In genomic region chr14:79388304-79388703, GRCm38 (mm10) we compare ENCODE assay signal across 24 mouse cellular contexts. TPM values are rescaled to one million over a fixed set of nuclear protein-coding genes. Genes with fewer than 3 reads are reported as not detected.
DNase-seq lines count a peak whose midpoint lies in the region; ATAC-seq and TF ChIP-seq lines count a peak whose summit lies in the region.
"Had no signal": no experiment of that assay in that cellular context is flagged by ENCODE, and none has a peak within 500 bp of the region (broad histone marks: within the 10 kb centered on the region; RNA-seq: fewer than 3 reads in every experiment).

No protein-coding gene starts in this region.

- no peak overlapping the region for H3K9ac ChIP-seq in lung, embryonic 14.5 days
- no peak overlapping the region for H3K9ac ChIP-seq in limb, embryonic 13.5 days
- no peak overlapping the region for H3K9ac ChIP-seq in liver, embryonic 16.5 days (ENCODE audit: low read depth, low read length)
- no peak overlapping the region for H3K9ac ChIP-seq in heart, adult 2 months (ENCODE audit: low read depth, low read length)
- no peak overlapping the region for H3K9ac ChIP-seq in heart, embryonic 11.5 days (ENCODE audit: low read depth, low read length)
- H3K9ac ChIP-seq: hindbrain, embryonic 15.5 days; limb, embryonic 15.5 days; lung, embryonic 15.5 days had no signal

- H3K9me3 ChIP-seq in lung, embryonic 14.5 days (ENCODE audit: low read depth, low read length): no peaks in the 10 kb centered on the region
- no peaks in the 10 kb centered on the region for H3K9me3 ChIP-seq in limb, embryonic 13.5 days
- no peaks in the 10 kb centered on the region for H3K9me3 ChIP-seq in liver, embryonic 16.5 days (replicated peaks; ENCODE audit: control insufficient read depth, low read length)
- H3K9me3 ChIP-seq in heart, embryonic 11.5 days (replicated peaks; ENCODE audit: control insufficient read depth, low read length): no peaks in the 10 kb centered on the region
- H3K9me3 ChIP-seq: G1E; hindbrain, embryonic 10.5 days; hindbrain, embryonic 15.5 days; limb, embryonic 15.5 days; lung, embryonic 15.5 days had no signal

- DNase-seq in lung, embryonic 14.5 days: no peak
- DNase-seq in lung, postnatal 10 days: no peak
- no peak for DNase-seq in kidney, adult 8-10 months
- no peak for DNase-seq in heart, adult 2 months
- DNase-seq: adrenal gland, postnatal 10 days; cerebellum, adult 9-10 months; cerebellum, postnatal 36 days; gastrocnemius, postnatal 36 days; heart, postnatal 14 days; kidney, adult 9 months; kidney, postnatal 10 days; lung, postnatal 36 days; thymus, postnatal 4 days had no signal

- no peak for TF ChIP-seq POLR2A in heart, adult 2 months (IDR thresholded peaks at IDR 0.05; ENCODE audit: insufficient read depth, low read depth, low read length)

- H3K36me3 ChIP-seq in lung, embryonic 14.5 days (ENCODE audit: insufficient read depth): peaks cover 25% of the 10 kb centered on the region
- H3K36me3 ChIP-seq in limb, embryonic 13.5 days: peaks cover 21% of the 10 kb centered on the region; the same call in 1 of the 2 replicates
- H3K36me3 ChIP-seq in liver, embryonic 16.5 days (ENCODE audit: control insufficient read depth, insufficient read depth): no peaks in the 10 kb centered on the region; the same call in 1 of the 2 replicates
- peaks cover 10% of the 10 kb centered on the region for H3K36me3 ChIP-seq in heart, adult 2 months (ENCODE audit: control insufficient read depth, insufficient read depth, low read length)
- H3K36me3 ChIP-seq in heart, embryonic 11.5 days (ENCODE audit: control insufficient read depth, insufficient read depth, low read length): no peaks in the 10 kb centered on the region

- intact Hi-C loops in heart, adult 2 months (cut with DNase I): no loop called here

- TF ChIP-seq EP300 in heart, adult 2 months (IDR thresholded peaks at IDR 0.05; ENCODE audit: insufficient read depth, low read depth, low read length): no peak

- no peak for TF ChIP-seq CTCF in lung, embryonic 14.5 days (IDR thresholded peaks at IDR 0.05; ENCODE audit: low read depth)
- no peak for TF ChIP-seq CTCF in heart, adult 2 months (IDR thresholded peaks at IDR 0.05)

- H3K4me2 ChIP-seq in lung, embryonic 14.5 days: peak overlapping the region; percentile 91
- no peak overlapping the region for H3K4me2 ChIP-seq in limb, embryonic 13.5 days (replicated peaks)
- H3K4me2 ChIP-seq in liver, embryonic 16.5 days (ENCODE audit: low read depth, low read length): peak overlapping the region; percentile 88; the same call in 1 of the 2 replicates
- H3K4me2 ChIP-seq in heart, embryonic 11.5 days: no peak overlapping the region

- no peak overlapping the region for H3K4me3 ChIP-seq in lung, embryonic 14.5 days (ENCODE audit: low read depth, low read length)
- peak overlapping the region; percentile 91; the same call in 1 of the 2 replicates for H3K4me3 ChIP-seq in limb, embryonic 13.5 days
- no peak overlapping the region for H3K4me3 ChIP-seq in liver, embryonic 16.5 days (ENCODE audit: low read depth, low read length)
- H3K4me3 ChIP-seq in heart, adult 2 months: no peak overlapping the region
- H3K4me3 ChIP-seq in heart, embryonic 11.5 days (ENCODE audit: low read depth, low read length): no peak overlapping the region

- no peaks in the 10 kb centered on the region for H3K27me3 ChIP-seq in lung, embryonic 14.5 days (ENCODE audit: insufficient read depth, low read length)
- H3K27me3 ChIP-seq in limb, embryonic 13.5 days: no peaks in the 10 kb centered on the region
- no peaks in the 10 kb centered on the region for H3K27me3 ChIP-seq in liver, embryonic 16.5 days (ENCODE audit: control insufficient read depth, insufficient read depth, low read depth, low read length)
- H3K27me3 ChIP-seq in heart, adult 2 months (ENCODE audit: control insufficient read depth, insufficient read depth, low read length): no peaks in the 10 kb centered on the region
- no peaks in the 10 kb centered on the region for H3K27me3 ChIP-seq in heart, embryonic 11.5 days (ENCODE audit: control insufficient read depth, insufficient read depth, low read length)
- H3K27me3 ChIP-seq: hindbrain, embryonic 15.5 days; limb, embryonic 15.5 days; lung, embryonic 15.5 days; Patski had no signal

- WGBS in lung, embryonic 14.5 days: 92% methylated on average over 3 of the region's 3 CpGs
- WGBS in limb, embryonic 13.5 days: 88% methylated on average over 3 of the region's 3 CpGs
- 83% methylated on average over 3 of the region's 3 CpGs for WGBS in liver, embryonic 16.5 days (ENCODE audit: insufficient replicate concordance)
- 92% methylated on average over 3 of the region's 3 CpGs for WGBS in heart, adult 2 months
- WGBS in heart, embryonic 11.5 days (ENCODE audit: insufficient replicate concordance): 89% methylated on average over 3 of the region's 3 CpGs

- ATAC-seq in lung, embryonic 14.5 days (ENCODE audit: insufficient read depth): no peak
- no peak for ATAC-seq in limb, embryonic 13.5 days (ENCODE audit: low FRiP score, low read depth)
- no peak for ATAC-seq in liver, embryonic 16.5 days (ENCODE audit: low read depth)
- no peak for ATAC-seq in heart, embryonic 11.5 days (replicated peaks; ENCODE audit: insufficient number of reproducible peaks, low FRiP score, low TSS enrichment)
- ATAC-seq: forebrain, embryonic 14.5 days; inflammation-experienced regulatory T-cells, adult 6 months; Patski had no signal

- no peak overlapping the region for H3K27ac ChIP-seq in lung, embryonic 14.5 days (ENCODE audit: low read depth)
- H3K27ac ChIP-seq in limb, embryonic 13.5 days: no peak overlapping the region
- H3K27ac ChIP-seq in liver, embryonic 16.5 days (ENCODE audit: low read length): no peak overlapping the region
- no peak overlapping the region for H3K27ac ChIP-seq in heart, adult 2 months
- no peak overlapping the region for H3K27ac ChIP-seq in heart, embryonic 11.5 days (ENCODE audit: low read depth, low read length)
- H3K27ac ChIP-seq: hindbrain, embryonic 10.5 days; hindbrain, embryonic 15.5 days; limb, embryonic 15.5 days; lung, embryonic 15.5 days had no signal

- H3K79me2 ChIP-seq in heart, adult 2 months (replicated peaks; ENCODE audit: control insufficient read depth, insufficient read depth, low read length): no peaks in the 10 kb centered on the region

- peaks cover 3% of the 10 kb centered on the region; the same call in 1 of the 2 replicates for H3K4me1 ChIP-seq in lung, embryonic 14.5 days (ENCODE audit: insufficient read depth)
- H3K4me1 ChIP-seq in limb, embryonic 13.5 days: peaks cover 11% of the 10 kb centered on the region
- peaks cover 17% of the 10 kb centered on the region for H3K4me1 ChIP-seq in liver, embryonic 16.5 days (ENCODE audit: control insufficient read depth, low read depth, low read length)
- peaks cover 4% of the 10 kb centered on the region for H3K4me1 ChIP-seq in heart, adult 2 months (ENCODE audit: control insufficient read depth, insufficient read depth, low read length)
- peaks cover 6% of the 10 kb centered on the region for H3K4me1 ChIP-seq in heart, embryonic 11.5 days (ENCODE audit: control insufficient read depth, insufficient read depth, low read length)

RNA-seq across cellular contexts. Expression of gene Naa16, which starts 2.3 kb away (rescaled TPM):
- 44.1 and 47.5 TPM in 2 replicates for polyA plus RNA-seq in lung, embryonic 14.5 days (2014; fragmentation: Nextera tagmentation; extraction: Ambion mirVana)
- 48.2 and 50.8 TPM in 2 replicates for polyA plus RNA-seq in limb, embryonic 13.5 days (2015; fragmentation: Nextera tagmentation; extraction: Ambion mirVana)
- 21.3 and 25.0 TPM in 2 replicates for polyA plus RNA-seq in liver, embryonic 16.5 days (2015; fragmentation: Nextera tagmentation; extraction: Ambion mirVana)
- total RNA-seq in heart, adult 2 months (2021): 1 to 10 TPM; 7.9 to 9.7 TPM
- polyA plus RNA-seq in heart, adult 2 months (2012; rRNA removed): 1.8 and 3.5 TPM in 2 replicates
- polyA plus RNA-seq in heart, embryonic 11.5 days (2014; fragmentation: Nextera tagmentation; extraction: Ambion mirVana): 22.7 and 27.8 TPM in 2 replicates

RNA-seq across cellular contexts. Expression of gene Mtrf1, which starts 9.3 kb away (rescaled TPM):
- polyA plus RNA-seq in lung, embryonic 14.5 days (2014; fragmentation: Nextera tagmentation; extraction: Ambion mirVana): 10.1 and 10.8 TPM in 2 replicates
- 10.3 and 10.4 TPM in 2 replicates for polyA plus RNA-seq in limb, embryonic 13.5 days (2015; fragmentation: Nextera tagmentation; extraction: Ambion mirVana)
- 3.5 and 4.3 TPM in 2 replicates for polyA plus RNA-seq in liver, embryonic 16.5 days (2015; fragmentation: Nextera tagmentation; extraction: Ambion mirVana)
- 1 to 10 TPM; 7.3 to 7.9 TPM for total RNA-seq in heart, adult 2 months (2021)
- polyA plus RNA-seq in heart, adult 2 months (2012; rRNA removed): 4.5 and 7.0 TPM in 2 replicates
- polyA plus RNA-seq in heart, embryonic 11.5 days (2014; fragmentation: Nextera tagmentation; extraction: Ambion mirVana): 9.7 and 13.2 TPM in 2 replicates

RNA-seq across cellular contexts. Expression of gene Kbtbd7, which starts 38.0 kb away (rescaled TPM):
- polyA plus RNA-seq in lung, embryonic 14.5 days (2014; fragmentation: Nextera tagmentation; extraction: Ambion mirVana): 17.5 and 18.0 TPM in 2 replicates
- 12.3 and 15.2 TPM in 2 replicates for polyA plus RNA-seq in limb, embryonic 13.5 days (2015; fragmentation: Nextera tagmentation; extraction: Ambion mirVana)
- 3.2 and 3.4 TPM in 2 replicates for polyA plus RNA-seq in liver, embryonic 16.5 days (2015; fragmentation: Nextera tagmentation; extraction: Ambion mirVana)
- total RNA-seq in heart, adult 2 months (2021): 1 to 10 TPM; 9.3 to 9.8 TPM
- 2.9 and 4.7 TPM in 2 replicates for polyA plus RNA-seq in heart, adult 2 months (2012; rRNA removed)
- polyA plus RNA-seq in heart, embryonic 11.5 days (2014; fragmentation: Nextera tagmentation; extraction: Ambion mirVana): 9.1 and 11.1 TPM in 2 replicates

Comparison
In these comparisons a context has a peak if more than half of its experiments do, and no peak if none do; other contexts are left out.
1. H3K4me2 ChIP-seq: peak in lung, embryonic 14.5 days (single experiment) and liver, embryonic 16.5 days (single experiment); none in limb, embryonic 13.5 days (single experiment) and heart, embryonic 11.5 days (single experiment).